Mouse (Mus musculus) layer of hippocampus, adult 18-20 months (tissue): ENCODE results near the gene Dnm3. TPM values are rescaled to one million over a fixed set of nuclear protein-coding genes. Genes with fewer than 3 reads are reported as not detected.

Experiments
- DNase-seq, 2 experiments: peaks; one replicate each; pipeline ENCODE4 v3.0.0; 2022; ENCODE audit warnings: low spot score in 2 of 2
- total RNA-seq, 2 experiments: library from RNA; stranded (reverse); gene quantifications; 2 replicates each; pipeline ENCODE4 v1.2.3; 2021

Gene Dnm3
- total RNA-seq, 2 experiments from 2014 or later = 80.5 to 80.9 TPM

DNA sequence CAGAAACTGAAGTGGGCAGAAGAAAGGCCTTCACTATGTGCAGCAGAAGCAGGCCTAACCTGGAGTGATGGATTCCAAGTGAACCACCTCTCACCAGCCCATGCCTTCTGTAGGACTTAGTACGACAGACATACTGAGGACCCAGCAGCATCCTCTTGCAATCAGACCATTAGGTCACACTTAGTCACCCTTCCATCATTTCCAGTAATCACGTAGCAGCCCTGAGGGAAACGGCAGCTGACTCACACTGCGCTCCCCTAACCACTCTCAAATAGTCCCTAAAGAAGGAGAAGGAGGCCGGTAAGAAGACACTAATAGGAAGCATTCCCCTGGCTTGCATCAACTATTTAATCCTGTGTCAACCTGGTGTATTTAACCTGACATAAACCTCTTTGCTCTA lies 262.1 kb downstream of the Dnm3 start:
- no peak for DNase-seq

GRCm38 (mm10) chr1:162213066-162213465 lies 264.8 kb downstream of the Dnm3 start:
- DNase-seq = no peak

DNA sequence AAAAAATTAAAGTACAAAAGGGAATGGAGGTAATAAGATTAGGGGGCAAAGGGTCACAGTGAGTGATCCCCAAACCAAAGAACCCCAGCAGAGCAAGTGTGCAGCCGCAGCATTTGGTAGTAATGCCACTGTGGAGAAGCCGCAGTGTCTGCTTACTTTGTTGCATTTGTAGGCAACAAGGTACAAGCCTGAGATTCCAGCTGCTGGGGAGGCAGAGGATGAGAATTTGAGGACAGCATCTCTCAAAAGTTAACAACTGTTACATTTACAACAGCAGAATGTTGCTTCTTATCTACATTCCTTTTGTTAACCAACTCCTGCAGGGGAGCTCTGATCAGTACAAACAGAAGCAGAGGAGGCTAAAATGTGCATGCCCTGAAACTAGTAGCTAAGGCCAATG lies 267.3 kb downstream of the Dnm3 start:
- no peak for DNase-seq

DNA sequence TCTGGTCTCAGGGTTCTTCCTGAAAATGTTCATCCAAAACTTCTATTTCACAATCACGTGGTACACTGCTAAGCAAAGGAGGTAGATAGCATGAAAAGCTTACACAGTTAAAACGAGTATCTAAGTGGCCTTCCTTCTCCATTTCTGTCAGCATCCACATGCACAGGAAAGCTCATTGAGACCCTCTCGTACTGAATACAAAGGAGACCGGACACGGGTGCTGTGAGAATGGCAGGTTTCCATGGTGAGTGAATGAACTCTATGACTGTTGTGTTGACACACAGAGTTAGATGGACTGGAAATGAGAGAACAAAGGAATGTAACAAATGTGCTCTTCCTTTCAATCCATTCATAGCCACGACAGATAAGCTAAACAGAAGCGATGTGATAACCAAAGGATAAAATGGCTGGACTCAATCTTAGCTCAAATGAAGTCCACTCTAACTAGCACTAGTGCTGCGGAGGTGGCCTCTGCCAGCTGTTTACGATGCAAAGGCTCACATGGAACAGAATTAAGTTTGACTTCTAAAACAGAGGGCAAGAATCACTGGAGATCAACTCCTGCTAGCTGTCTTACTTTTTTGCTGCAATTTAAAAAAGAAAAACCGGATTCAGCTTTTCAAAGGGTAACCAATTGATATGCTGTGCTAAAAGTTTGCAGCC lies 268.2 kb downstream of the Dnm3 start:
- DNase-seq = no peak

GRCm38 (mm10) chr1:162209010-162209409 lies 268.8 kb downstream of the Dnm3 start:
- no peak for DNase-seq

- no peak for DNase-seq
These were observed 270.2 kb downstream of the Dnm3 start for GRCm38 (mm10) chr1:162207708-162208043.

GRCm38 (mm10) chr1:162206998-162207707 lies 270.7 kb downstream of the Dnm3 start:
- no peak for DNase-seq

- DNase-seq = no peak
These were observed 275.1 kb downstream of the Dnm3 start for GRCm38 (mm10) chr1:162202465-162203348.

DNA sequence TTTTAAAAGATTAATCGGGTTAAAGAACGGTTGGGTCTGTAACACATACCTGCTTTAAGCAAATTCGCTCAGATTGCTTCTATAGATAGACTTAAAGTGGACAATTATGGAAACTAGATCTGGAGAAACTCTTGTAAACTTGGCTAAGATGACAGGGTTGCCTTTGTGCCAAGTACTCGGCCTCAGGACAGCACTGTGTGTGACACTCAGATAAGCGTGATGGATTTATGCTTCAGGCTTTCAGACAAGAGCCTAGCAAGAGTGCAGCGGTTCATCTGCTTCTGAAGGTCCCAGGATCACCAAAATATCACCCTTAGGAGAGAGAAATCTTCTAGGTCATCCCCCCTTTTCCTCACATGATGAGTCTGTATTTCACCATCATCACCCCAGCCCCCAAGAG lies 277.4 kb downstream of the Dnm3 start:
- DNase-seq = no peak

DNA sequence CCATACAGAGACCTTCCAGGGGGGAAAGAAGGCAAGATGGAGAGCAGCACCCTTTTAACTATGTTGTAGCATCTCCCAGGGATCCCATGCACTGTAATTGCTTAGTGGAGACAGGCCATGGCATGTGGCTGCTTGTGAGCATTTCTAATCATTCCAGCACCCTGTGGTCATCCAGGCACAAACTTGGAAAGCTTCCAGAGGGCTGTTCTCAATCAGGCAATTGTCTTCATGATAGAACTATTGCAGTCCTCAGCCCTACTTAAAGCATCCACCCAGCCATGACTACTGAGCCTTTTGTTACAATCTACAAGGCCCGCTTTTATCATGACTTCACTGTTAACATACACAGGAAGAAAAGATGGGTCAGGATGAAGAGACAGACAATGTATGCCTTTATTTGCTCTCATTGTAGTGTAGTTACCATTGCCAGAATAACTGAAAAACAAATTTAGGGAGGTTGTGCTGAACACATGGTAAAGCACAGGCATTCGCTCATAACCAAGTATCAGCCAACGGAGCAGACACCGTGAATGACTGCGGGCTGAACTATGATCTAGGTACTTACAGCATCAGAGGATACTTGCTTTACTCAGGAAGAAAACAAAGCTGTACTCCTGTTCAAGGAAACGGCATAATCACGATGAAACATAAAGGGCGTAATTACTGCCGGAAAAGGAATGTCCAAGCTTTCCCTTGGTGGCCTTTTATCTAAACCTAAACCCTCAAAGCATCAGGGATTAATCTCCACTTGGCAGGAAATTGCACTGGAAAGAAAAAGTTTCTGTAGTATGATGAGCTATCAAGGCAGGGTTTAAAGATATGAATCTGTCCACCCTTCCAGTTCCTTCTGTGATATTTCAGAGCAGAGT lies 280.8 kb downstream of the Dnm3 start:
- peak in 1 of 2 experiments; percentile 44 for DNase-seq

- no peak for DNase-seq
These were observed 289.1 kb downstream of the Dnm3 start for GRCm38 (mm10) chr1:162188744-162189143.

GRCm38 (mm10) chr1:162187352-162188120 lies 290.3 kb downstream of the Dnm3 start:
- peak in 1 of 2 experiments; percentile 50 for DNase-seq

DNA sequence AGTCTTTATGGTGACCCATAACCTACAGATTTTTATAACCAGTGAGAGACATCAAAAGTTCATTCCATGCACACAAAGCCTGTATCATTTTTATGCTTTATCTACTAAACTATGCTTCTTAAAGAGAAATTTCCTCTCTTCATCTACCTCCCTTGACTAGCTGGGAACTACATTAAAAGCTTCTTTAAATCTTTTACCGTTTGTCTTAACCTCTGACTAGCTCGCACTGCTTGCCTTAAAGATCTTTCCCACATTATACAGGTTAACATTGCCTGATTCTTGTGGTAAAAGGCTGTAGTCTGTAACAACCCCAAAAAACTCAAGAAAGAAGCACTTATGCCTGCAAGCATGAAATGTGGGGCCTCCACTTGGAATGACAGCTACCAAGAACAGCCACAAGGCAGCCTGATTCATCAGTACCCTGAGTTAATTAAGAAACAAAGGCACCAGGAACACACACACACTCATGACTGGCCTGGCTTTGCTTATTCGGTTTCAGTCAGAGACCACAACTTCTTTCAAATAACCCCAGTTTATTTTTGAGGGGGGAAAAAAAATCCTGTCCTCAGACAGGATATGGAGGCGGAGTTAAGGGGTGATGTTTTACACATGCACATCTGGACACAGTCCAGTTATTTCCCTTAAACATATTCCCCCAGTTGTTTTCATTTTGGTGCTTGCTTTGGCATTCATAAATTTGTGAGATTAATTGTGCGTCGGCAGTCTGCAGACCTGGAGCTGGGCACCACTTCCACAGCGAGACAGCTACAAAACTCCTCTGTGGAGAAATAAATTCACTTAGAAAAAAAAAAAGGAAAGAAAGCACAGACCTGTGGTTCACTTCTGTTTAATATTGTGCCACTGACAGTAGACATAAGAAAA lies 291.1 kb downstream of the Dnm3 start:
- DNase-seq = peak in 1 of 2 experiments; percentile 30

DNA sequence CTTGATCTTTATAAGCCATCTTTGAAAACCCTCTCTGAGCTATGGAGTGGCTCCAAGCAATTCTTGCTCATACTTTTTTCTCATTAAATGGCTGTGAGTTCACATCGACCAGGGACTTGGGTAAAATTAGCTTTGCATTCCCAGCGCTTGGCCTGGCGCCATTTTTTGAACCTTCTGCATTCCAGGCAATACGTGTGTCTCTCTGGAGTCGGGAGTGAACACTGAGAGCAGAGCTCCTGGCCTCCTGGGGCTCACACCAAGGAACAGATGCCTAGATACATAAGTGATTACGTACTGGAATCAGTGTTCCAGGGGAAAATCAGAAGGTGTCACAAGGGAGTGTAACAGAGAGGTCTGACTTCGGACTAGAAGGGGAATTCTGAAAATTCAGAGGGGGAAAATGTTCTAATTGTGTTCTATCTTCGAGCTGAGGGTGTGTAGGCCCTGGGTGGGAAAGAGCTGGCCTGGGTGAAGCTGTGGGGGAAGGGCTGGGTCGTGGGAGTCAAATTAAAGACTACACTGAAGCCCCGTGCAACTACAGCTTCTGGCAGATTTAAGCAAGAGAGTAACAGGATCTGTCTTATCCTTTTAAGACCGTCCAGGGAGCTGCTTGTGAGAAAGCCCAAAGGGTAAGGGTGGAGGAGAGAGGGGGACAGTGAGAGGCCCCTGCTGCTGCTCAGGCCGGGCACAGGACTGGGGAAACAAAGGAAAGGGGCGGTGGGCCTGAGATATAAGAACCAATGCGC lies 293.7 kb downstream of the Dnm3 start:
- DNase-seq = no peak

GRCm38 (mm10) chr1:162183438-162183837 lies 294.4 kb downstream of the Dnm3 start:
- DNase-seq = no peak

DNA sequence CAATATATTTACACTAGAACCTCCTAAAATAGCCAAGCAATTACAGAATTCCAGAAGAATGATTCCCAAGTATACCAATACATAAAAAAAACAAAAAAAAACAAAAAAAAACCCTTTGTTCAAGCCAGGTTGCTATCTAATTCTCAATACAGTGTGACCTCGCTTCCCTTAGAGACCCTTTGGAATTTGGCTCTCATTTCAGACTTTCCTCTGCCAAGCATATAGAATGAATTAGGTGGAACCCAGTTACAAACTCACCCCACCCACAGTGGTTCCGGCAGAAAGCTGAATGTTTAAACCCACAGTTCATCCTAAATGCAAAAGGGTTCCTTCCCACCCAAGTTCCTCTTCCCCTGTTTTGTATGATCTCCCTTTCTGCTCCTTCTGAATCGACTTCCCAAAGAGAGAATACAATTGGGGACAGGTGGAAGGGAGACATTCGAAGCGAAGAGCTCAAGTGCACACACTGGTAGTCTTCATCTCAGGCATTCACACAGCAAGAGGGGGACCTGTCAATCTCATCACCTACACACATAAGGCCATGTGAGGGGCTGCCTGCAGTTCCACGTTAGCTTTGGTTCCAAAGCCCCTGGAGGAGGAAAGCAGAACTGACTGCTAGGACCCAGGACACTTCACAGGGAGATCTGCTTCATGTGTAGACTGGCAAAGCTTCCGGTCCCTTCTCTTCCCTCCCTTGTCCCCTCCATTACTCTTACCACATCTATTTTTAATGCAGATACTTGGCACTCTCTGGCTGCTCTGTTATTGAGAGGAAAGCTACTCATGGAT lies 296.5 kb downstream of the Dnm3 start:
- no peak for DNase-seq

DNA sequence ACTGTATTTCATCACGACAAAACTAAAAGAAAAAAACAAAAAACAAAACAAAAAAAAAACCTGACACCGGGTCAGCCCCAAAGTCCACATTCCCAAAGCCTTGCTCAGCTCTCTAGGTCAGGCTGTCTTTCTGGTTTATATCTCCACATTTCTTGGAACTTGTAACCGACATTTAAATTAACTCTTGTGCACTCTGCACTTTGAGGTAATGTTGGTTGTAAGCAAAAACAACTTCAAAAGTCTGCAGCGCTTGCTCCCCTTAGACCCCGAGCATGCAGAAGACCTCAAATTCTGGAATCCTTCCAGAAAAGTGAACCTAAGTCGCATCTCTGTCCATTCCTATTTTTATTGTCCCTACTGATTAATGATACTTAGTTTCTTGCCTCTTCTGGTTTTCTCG lies 297.4 kb downstream of the Dnm3 start:
- no peak for DNase-seq

DNA sequence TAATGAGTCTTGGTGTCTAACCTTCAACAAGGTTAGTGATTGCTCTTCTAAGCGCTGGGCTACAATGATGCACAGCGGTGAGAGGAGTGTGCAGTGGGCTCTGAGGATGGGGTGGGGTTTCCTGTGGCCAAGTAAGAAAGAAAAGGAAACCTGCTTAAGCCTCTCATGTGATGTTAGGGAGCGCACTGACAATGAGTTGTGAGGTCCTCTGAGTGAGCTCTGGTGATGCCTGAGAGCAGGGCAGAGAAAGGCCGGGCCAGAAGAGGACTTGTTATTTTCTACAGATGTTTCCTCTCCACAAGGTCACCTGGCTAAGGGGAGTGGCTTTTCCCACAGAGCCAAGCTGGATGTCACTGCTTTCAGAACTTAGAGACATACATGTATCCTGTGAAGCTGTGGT lies 298.4 kb downstream of the Dnm3 start:
- no peak for DNase-seq
